Mouse (Mus musculus): ENCODE measurements around the gene D17H6S53E.
A peak's percentile ranks its signal among the peaks of the same experiment; 100 is the strongest.

The D17H6S53E gene

GRCm38 (mm10) chr17:35126206-35126611 is at the start of gene D17H6S53E:
Gene D17H6S53E, plus strand, starts transcription at chr17:35126373.
- peak; percentile 76 for DNase-seq (ENCODE audit: low spot score)

GRCm38 (mm10) chr17:35076507-35077176 is 49.5 kb upstream of the D17H6S53E start, which contains the start of gene Ly6g6e:
Gene Ly6g6e, plus strand, starts transcription at chr17:35076902.
- DNase-seq (ENCODE audit: low spot score) = no peak

GRCm38 (mm10) chr17:35077285-35077684 is 48.9 kb upstream of the D17H6S53E start:
- no peak for DNase-seq (ENCODE audit: low spot score)

DNA sequence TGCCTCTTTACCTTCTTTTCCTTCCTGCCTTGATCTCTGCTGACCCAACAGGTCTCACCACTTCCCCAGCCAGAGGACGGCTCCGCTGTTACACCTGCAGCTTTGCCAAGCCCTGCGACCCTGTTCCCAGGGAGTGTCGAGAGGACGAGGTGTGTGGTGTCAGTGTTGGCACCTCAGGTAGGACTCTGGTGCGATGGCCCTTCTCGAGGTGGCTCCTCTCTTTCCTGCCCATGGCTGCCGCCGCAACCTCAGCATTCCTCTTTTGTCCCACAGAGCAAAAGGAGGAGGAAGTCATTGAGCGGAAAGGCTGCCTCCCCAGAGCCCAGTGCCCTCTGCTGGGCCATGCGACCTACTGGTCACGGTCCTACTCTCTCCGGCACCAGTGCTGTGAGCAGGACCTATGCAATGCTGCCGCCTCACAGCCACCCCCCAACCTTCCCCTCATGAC is 48.4 kb upstream of the D17H6S53E start, which contains the start of gene Ly6g6d:
TSS of gene Ly6g6d (minus strand) at position 280 of the 448 bp plus-strand sequence.
- peak; percentile 62 for DNase-seq (ENCODE audit: low spot score)

DNA sequence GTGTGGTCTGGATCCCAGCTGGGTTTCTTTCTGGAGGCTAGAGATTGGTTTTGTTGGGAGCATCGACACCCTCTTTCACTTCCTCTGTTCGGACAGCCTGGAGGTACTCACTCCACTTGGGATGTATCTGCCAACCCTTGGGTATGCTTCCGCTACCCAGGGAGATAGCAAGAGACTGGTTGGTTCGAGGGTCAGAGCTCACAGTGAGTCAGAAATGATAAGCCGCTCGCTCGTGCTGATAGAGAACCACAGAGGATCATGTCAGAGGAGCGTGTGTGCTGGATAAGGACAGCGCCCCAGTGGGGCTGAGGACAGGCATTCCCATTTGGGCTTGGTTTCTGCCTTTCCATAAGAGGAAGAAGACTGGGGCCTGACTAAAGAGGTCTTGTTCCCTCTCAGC is 46.4 kb upstream of the D17H6S53E start:
- DNase-seq (ENCODE audit: low spot score) = no peak

DNA sequence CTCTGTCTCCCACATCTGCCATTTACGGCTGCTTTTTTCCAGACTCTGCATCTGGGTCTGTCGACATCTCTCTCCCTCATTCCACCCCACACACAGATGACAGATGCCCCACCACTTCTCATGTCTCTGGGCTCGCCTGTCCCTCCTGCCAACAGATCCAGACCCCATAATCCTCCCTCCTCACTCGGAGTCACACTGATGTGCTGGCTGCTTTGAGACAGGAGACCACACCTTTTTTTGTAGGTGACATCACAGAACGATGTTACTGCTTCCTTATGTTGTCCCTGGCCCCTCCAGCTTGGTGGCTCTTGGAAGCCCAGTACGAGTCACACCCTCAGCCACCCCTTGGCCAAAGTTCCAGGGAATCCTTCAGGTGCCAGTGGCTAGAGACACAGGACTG is 45.9 kb upstream of the D17H6S53E start:
- DNase-seq (ENCODE audit: low spot score) = no peak

GRCm38 (mm10) chr17:35080710-35081109 is 45.5 kb upstream of the D17H6S53E start:
- no peak for DNase-seq (ENCODE audit: low spot score)

DNA sequence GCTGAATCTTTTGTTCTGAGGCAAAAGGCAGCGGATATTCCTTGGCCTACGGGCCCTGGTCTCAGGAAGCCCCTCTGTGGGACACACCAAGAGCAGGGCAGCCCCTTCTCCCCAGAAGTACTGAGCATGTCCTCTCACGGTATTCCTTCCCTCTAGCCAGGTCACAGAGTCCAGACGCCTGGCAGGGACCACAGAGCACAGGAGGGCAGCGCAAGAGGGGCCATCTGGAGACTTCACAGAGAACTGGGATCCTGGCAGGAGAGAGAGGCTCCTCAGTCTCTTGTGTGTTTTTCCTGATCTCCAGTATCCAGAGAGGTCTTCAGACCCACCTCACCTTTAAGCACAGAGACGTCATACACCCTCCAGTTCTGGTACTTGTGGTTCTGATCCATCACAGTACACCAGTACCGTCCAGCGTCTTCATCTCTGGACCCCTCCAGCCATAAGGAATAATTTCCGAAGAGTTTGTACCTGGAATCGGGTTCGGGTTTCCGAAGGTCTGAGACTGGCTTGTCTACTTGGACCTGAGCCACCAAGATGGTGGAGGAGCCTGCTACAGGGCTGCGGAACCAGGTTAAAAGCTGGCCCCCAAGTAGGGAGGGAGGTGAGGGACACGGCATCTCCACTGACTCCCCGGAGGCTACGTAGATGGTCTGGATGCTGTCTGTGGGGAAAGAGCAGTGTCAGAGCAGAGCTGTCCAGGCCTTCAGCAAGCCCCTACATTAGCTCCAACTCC is 43.2 kb upstream of the D17H6S53E start:
- DNase-seq (ENCODE audit: low spot score) = no peak

DNA sequence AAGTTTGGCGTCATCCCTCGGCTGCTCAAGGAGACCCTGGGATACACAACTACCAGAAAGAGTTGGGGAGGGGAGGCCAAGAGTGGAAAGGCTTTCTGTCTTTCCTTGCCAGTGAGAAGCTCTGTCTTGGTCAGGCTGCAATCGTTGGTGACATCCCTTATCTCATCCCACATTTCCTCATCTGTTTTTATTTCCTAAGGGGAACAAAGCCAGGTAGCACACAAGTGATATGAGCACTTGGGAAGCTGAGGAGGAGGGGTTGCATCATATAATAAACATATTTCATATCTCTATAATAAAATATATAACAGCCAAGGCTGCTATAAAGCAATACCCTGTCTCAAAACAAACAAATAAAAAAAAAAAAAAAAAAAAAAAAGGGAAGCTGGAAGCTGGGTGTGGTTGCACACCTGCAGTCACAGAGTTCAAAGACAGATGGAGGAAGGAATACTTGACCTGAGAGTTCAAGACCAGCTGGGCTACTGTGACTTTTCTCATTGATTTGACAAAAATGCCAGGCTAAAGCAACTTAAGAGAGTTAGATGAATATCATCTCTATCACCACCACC is 42.2 kb upstream of the D17H6S53E start:
- DNase-seq (ENCODE audit: low spot score) = no peak

GRCm38 (mm10) chr17:35085208-35085865 is 40.8 kb upstream of the D17H6S53E start, which contains the start of gene Ly6g6f:
Gene Ly6g6f, minus strand, starts transcription at chr17:35085610.
- DNase-seq (ENCODE audit: low spot score) = no peak

DNA sequence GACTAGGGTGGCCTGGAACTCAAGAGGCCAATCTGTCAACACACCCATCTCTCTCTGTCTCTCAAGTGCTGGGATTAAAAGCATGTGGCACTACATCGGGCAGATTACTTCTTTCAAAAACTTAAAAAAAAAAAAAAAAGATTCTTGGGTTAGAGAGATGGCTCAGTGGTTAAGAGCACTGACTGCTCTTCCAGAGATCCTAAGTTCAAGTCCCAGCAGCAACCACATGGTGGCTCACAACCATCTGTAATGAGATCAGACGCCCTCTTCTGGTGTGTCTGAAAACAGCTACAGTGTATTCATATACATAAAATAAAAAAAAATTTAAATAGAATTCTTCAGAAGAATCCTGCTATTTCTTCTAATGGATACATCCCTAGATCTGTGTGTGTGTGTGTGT is 38.0 kb upstream of the D17H6S53E start:
- DNase-seq (ENCODE audit: low spot score) = no peak

DNA sequence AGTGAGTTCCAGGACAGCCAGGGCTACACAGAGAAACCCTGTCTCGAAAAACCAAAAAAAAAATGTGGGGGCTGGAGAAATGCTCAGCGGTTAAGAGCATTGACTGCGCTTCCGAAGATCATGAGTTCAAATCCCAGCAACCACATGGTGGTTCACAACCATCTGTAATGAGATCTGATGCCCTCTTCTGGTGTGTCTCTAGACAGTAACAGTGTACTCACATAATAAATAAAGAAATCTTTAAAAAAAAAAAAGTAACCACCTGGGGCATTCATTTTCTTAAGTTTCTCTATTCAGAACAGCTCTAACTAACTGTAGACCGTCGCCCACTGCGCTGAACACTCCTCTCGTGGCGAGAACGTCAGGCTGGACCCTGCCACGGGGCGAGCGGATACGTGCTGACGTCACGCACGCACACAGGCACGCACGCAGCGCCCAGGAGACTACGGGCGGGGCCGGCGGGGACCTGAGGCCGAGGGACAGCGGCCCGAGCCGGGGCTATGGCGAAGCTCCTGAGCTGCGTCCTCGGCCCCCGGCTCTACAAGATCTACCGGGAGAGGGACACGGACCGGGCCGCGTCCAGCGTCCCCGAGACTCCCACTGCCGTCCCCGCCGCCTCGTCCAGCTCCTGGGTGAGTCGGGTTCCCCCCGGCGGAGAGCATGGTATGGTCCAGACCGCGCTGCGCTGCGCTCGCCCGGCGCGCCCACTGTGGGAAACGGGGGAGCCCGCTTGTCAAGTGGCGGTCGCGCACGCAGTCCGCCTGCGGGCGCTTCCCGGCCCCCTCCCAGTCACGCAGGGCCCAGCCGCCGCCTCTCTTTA is 37.1 kb upstream of the D17H6S53E start, which contains the start of gene Abhd16a:
TSS of gene Abhd16a (plus strand) at position 439 of the 820 bp plus-strand sequence.
- DNase-seq (ENCODE audit: low spot score) = peak; percentile 92

DNA sequence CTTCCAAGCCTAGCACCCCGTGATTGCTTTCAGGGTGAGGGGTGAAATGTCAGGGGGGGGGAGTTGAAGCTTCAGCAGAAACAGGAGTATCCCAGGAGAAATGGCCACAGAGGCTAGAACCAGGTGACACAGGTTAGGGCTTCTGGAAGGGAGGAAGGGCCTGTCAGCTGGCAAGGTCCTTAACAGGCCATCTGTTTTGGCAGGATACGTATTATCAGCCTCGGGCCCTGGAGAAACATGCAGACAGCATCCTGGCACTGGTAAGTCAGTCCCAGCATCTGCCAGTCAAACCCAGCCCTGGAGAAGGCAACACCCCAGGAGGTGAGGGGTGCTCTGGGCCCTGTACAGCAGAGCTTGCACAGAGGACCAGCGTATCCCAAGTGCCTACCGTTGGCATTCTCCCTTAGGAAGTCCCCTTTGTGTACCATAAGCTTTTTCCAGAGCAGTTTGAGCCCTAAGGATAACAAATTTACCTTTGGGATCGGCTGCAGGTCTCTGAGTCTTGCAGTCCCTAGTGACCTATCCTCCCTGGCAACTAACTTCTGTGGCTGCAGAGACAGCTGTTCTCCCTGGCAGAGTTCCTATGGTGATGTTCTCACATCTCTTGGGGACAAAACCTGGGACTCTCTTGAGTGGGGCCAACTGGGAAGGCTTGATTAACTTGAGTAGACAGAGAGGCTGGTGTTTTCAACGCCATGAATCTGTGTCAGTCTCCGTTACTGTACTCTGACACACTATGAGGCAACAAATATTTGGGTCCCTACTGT is 35.8 kb upstream of the D17H6S53E start:
- no peak for DNase-seq (ENCODE audit: low spot score)

GRCm38 (mm10) chr17:35092403-35093198 is 33.6 kb upstream of the D17H6S53E start:
- no peak for DNase-seq (ENCODE audit: low spot score)

DNA sequence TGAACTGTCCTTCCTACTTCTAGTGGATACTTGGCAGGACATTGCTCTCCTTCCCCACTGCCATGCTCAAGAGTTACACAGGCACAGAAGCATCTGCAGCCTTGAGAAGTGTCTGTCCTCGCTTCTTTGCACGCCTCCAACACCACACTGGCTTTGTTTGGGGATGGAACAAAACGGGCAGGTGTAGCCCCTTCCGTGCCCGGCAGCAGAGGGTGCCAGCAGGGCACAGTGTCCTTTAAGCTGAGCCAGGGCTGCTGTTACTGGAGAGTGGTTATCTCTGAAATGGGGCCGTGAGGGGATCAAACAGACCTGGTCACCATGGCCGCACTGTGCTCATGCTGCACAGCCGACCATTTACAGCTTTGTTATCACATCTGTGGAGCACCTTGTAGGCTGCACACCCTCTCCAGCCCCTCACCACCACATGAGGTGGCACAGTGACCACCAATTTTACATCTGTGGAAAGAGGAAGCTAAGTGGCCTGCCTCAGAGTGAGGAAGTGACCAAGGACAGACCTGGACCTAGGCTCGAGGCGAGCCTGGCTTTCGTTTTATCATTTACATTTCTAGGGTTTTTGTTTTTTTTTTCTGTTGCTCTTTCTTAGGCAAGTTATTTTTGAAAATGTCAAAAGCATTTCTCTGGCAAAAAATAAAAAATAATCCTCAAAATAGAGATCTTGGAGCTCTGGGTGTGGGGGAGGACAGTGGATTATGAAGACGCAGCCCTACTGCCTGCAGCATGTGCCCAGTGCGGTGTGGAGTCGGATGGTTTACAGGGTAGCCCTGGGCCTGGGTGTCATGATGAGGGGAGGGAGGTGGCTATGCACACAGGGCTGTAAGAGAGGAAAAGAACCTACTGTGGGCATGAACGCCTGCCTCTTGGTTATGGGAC is 31.5 kb upstream of the D17H6S53E start:
- no peak for DNase-seq (ENCODE audit: low spot score)

- no peak for DNase-seq (ENCODE audit: low spot score)
These were observed 29.6 kb upstream of the D17H6S53E start for GRCm38 (mm10) chr17:35096597-35096996.

DNA sequence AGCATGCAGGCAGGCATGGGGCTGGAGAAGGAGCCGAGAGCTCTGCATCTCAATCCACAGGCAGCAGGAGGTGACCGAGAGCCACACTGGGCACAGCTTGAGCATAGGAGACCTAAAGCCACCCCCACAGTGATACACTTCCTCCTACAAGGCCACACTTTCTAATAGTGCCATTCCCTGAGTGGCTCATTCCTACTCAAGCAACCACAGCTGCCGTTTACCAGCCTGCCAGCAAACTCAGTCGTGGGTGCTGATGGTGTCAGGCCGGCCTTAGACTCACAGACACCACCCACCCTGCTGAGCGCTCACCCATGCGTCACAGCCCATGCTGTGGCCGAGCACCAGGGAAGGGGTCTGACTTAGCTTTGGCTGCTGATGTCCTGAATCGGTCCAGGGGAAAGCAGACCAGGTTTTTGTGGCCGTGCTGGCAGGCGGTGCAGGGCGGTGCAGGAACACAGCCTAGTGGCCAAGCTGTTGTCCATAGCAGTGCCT is 29.0 kb upstream of the D17H6S53E start:
- no peak for DNase-seq (ENCODE audit: low spot score)

GRCm38 (mm10) chr17:35100196-35100765 is 25.9 kb upstream of the D17H6S53E start:
- no peak for DNase-seq (ENCODE audit: low spot score)

Data from urinary bladder, postnatal 14 days (tissue).